26 mouse cellular contexts compared by ENCODE assay signal in the genomic region with DNA sequence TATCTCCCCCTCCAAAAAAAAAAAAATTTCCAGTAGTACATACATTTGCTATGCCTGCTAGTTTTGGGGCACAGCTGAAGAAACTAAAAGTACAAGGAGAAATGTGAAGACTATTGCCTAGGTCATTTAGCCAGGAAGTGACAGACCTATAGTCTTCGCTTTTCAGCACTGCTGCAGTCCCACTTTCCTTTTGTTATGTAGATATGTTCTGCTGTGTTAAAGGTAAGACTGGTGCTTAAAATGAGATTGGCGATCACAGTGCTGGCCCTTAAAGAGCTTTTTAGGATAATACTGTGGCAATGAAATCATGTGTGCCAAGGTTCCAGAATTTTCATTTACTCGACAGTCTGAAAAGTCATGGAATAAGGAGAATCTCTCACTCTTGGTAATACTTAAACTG. TPM values are rescaled to one million over a fixed set of nuclear protein-coding genes. Genes with fewer than 3 reads are reported as not detected.
DNase-seq lines count a peak whose midpoint lies in the region; ATAC-seq and TF ChIP-seq lines count a peak whose summit lies in the region.
"Had no signal": no experiment of that assay in that cellular context is flagged by ENCODE, and none has a peak within 500 bp of the region (broad histone marks: within the 10 kb centered on the region; RNA-seq: fewer than 3 reads in every experiment).

No protein-coding gene starts in this region.

- peak; percentile 47 for DNase-seq in ES-CJ7 (ENCODE audit: low read depth, low spot score)
- peak; percentile 17 for DNase-seq in ES-E14 (ENCODE audit: low read depth, low spot score)
- peak; percentile 55 for DNase-seq in R1 (ENCODE audit: low read depth, low spot score)
- DNase-seq in ZHBTc4 (ENCODE audit: low read depth, low spot score): peak; percentile 46
- no peak for DNase-seq in hindbrain, embryonic 10.5 days (ENCODE audit: low spot score)
- DNase-seq: adrenal gland, adult 2 months; adrenal gland, adult 8-10 months; adrenal gland, postnatal 10 days; adrenal gland, postnatal 14 days; adrenal gland, postnatal 25 days; adrenal gland, postnatal 36 days; B cell, adult 2 months; cerebellum, adult 11 months; cerebellum, adult 11-12 months; cerebellum, adult 18-20 months; cerebellum, adult 2 months; cerebellum, adult 8-10 months; cerebellum, adult 9-10 months had no signal

- no peak overlapping the region for H3K4me2 ChIP-seq in kidney, embryonic 14.5 days (replicated peaks; ENCODE audit: low read depth, low read length)
- no peak overlapping the region for H3K4me2 ChIP-seq in midbrain, embryonic 13.5 days (replicated peaks)

- 75% methylated on average over 3 of the region's 3 CpGs for WGBS in kidney, embryonic 14.5 days
- 64% methylated on average over 3 of the region's 3 CpGs for WGBS in midbrain, embryonic 13.5 days
- WGBS in hindbrain, embryonic 10.5 days: 79% methylated on average over 3 of the region's 3 CpGs

- ATAC-seq in kidney, embryonic 14.5 days (ENCODE audit: low FRiP score, low TSS enrichment): no peak
- no peak for ATAC-seq in midbrain, embryonic 13.5 days
- ATAC-seq in granulocyte monocyte progenitor cell, adult 5-6 weeks (replicated peaks; ENCODE audit: poor library complexity, severe bottlenecking): no peak
- ATAC-seq: activated CD4-positive, CD25-positive, alpha-beta regulatory T cell, adult 4 months; CD4-positive, CD25-positive, alpha-beta regulatory T cell, adult 4 months; Patski had no signal

- H3K27me3 ChIP-seq in kidney, embryonic 14.5 days (ENCODE audit: control insufficient read depth, insufficient read depth, low read length): no peaks in the 10 kb centered on the region
- no peaks in the 10 kb centered on the region for H3K27me3 ChIP-seq in midbrain, embryonic 13.5 days
- H3K27me3 ChIP-seq in hindbrain, embryonic 10.5 days (ENCODE audit: insufficient read depth, poor library complexity, severe bottlenecking): no peaks in the 10 kb centered on the region
- H3K27me3 ChIP-seq: CH12.LX, Patski had no signal

- no peak overlapping the region for H3K27ac ChIP-seq in ES-E14 (ENCODE audit: insufficient read depth, low read depth, low read length, poor library complexity, severe bottlenecking)
- no peak overlapping the region for H3K27ac ChIP-seq in kidney, embryonic 14.5 days (ENCODE audit: low read depth, low read length)
- H3K27ac ChIP-seq in midbrain, embryonic 13.5 days: no peak overlapping the region
- H3K27ac ChIP-seq in hindbrain, embryonic 10.5 days: no peak overlapping the region

- H3K9ac ChIP-seq in ES-E14 (ENCODE audit: insufficient read depth, low read depth, low read length, poor library complexity, severe bottlenecking): no peak overlapping the region
- H3K9ac ChIP-seq in kidney, embryonic 14.5 days (ENCODE audit: low read depth, low read length): no peak overlapping the region
- no peak overlapping the region for H3K9ac ChIP-seq in midbrain, embryonic 13.5 days (replicated peaks)

- H3K9me3 ChIP-seq in ES-E14 (ENCODE audit: control insufficient read depth, insufficient read depth, low read depth, low read length): no peaks in the 10 kb centered on the region
- H3K9me3 ChIP-seq in kidney, embryonic 14.5 days (ENCODE audit: control insufficient read depth, low read length): no peaks in the 10 kb centered on the region
- H3K9me3 ChIP-seq in midbrain, embryonic 13.5 days: no peaks in the 10 kb centered on the region
- H3K9me3 ChIP-seq in hindbrain, embryonic 10.5 days: no peaks in the 10 kb centered on the region
- H3K9me3 ChIP-seq: G1E had no signal

- 0 out of 4 replicates have a peak, but pooled peaks cover 0 to 2% of the 10 kb centered on the region in 2 experiments for H3K4me1 ChIP-seq in ES-E14 (ENCODE audit: control insufficient read depth in 2 of 2, insufficient read depth in 2 of 2, low read length in 2 of 2, poor library complexity in 1 of 2)
- H3K4me1 ChIP-seq in kidney, embryonic 14.5 days (ENCODE audit: control insufficient read depth, insufficient read depth, low read length): no peaks in the 10 kb centered on the region
- H3K4me1 ChIP-seq in midbrain, embryonic 13.5 days (replicated peaks): no peaks in the 10 kb centered on the region
- H3K4me1 ChIP-seq in hindbrain, embryonic 10.5 days (replicated peaks): no peaks in the 10 kb centered on the region

- H3K36me3 ChIP-seq in ES-E14 (ENCODE audit: control insufficient read depth, insufficient read depth, low read length, poor library complexity, severe bottlenecking): peaks cover 2% of the 10 kb centered on the region; the same call in 1 of the 2 replicates
- H3K36me3 ChIP-seq in kidney, embryonic 14.5 days (ENCODE audit: control insufficient read depth, insufficient read depth, low read length): peaks cover 66% of the 10 kb centered on the region
- peaks cover 53% of the 10 kb centered on the region for H3K36me3 ChIP-seq in midbrain, embryonic 13.5 days
- H3K36me3 ChIP-seq in hindbrain, embryonic 10.5 days: peaks cover 99% of the 10 kb centered on the region

- no peak overlapping the region for H3K4me3 ChIP-seq in ES-E14 (ENCODE audit: insufficient read depth in 1 of 2, low read depth in 1 of 2, low read length in 2 of 2, poor library complexity in 1 of 2, severe bottlenecking in 1 of 2)
- no peak overlapping the region for H3K4me3 ChIP-seq in kidney, embryonic 14.5 days (ENCODE audit: low read length)
- no peak overlapping the region for H3K4me3 ChIP-seq in midbrain, embryonic 13.5 days (replicated peaks)
- no peak overlapping the region for H3K4me3 ChIP-seq in hindbrain, embryonic 10.5 days

- in situ Hi-C loops in ES-E14 (cut with MboI; ENCODE audit: low sequenced_read_pairs in 2 of 2, unreplicated experiment in 2 of 2): no loop called here

TF ChIP-seq in ES-E14, 5 proteins besides CTCF, POLR2A, EP300 and RAD21:
- no peak for TF ChIP-seq HCFC1 (IDR thresholded peaks at IDR 0.05; ENCODE audit: borderline replicate concordance, insufficient read depth, low read length)
- no peak for TF ChIP-seq ZNF384 (IDR thresholded peaks at IDR 0.05; ENCODE audit: low read depth, low read length)
- no peak for TF ChIP-seq MAFK (IDR thresholded peaks at IDR 0.05; ENCODE audit: insufficient read depth, low read depth, low read length)
- TF ChIP-seq ZC3H11A (IDR thresholded peaks at IDR 0.05; ENCODE audit: borderline replicate concordance, low read depth, low read length): no peak
- TF ChIP-seq CHD2 (IDR thresholded peaks at IDR 0.05; ENCODE audit: low read depth, low read length): no peak
TF ChIP-seq in ES-E14: peak in this region for 0.

RNA-seq across cellular contexts. Expression of gene Sec63, which starts 39.6 kb away (rescaled TPM):
- 44.2 and 46.7 TPM in 2 replicates for total RNA-seq in ES-E14 (2012; rRNA removed)
- polyA plus RNA-seq in kidney, embryonic 14.5 days (2014; fragmentation: Nextera tagmentation; extraction: Ambion mirVana): 18.6 and 27.0 TPM in 2 replicates
- polyA plus RNA-seq in midbrain, embryonic 13.5 days (2015; fragmentation: Nextera tagmentation; extraction: Ambion mirVana): 26.3 and 26.4 TPM in 2 replicates
- 45.5 and 54.6 TPM in 2 replicates for total RNA-seq in granulocyte monocyte progenitor cell, adult 5-6 weeks (2014; fragmentation: Nextera tagmentation)
- total RNA-seq in granulocyte monocyte progenitor cell, adult 5-6 weeks (2017): 46.8 and 68.4 TPM in 2 replicates
- 23.5 and 27.1 TPM in 2 replicates for polyA plus RNA-seq in hindbrain, embryonic 10.5 days (2016; fragmentation: Nextera tagmentation; extraction: Ambion mirVana)

RNA-seq across cellular contexts. Expression of gene Scml4, which starts 59.2 kb away (rescaled TPM):
- total RNA-seq in ES-E14 (2012; rRNA removed): 0.22 and 0.26 TPM in 2 replicates
- polyA plus RNA-seq in kidney, embryonic 14.5 days (2014; fragmentation: Nextera tagmentation; extraction: Ambion mirVana): 0.47 and 0.53 TPM in 2 replicates
- 10.3 and 11.3 TPM in 2 replicates for polyA plus RNA-seq in midbrain, embryonic 13.5 days (2015; fragmentation: Nextera tagmentation; extraction: Ambion mirVana)
- not detected in 2 replicates for total RNA-seq in granulocyte monocyte progenitor cell, adult 5-6 weeks (2014; fragmentation: Nextera tagmentation)
- 0.05 TPM in 1 of 2 replicates, not detected in the other for total RNA-seq in granulocyte monocyte progenitor cell, adult 5-6 weeks (2017)
- polyA plus RNA-seq in hindbrain, embryonic 10.5 days (2016; fragmentation: Nextera tagmentation; extraction: Ambion mirVana): 0.86 and 1.8 TPM in 2 replicates
- total RNA-seq: G1E had no signal
- polyA plus RNA-seq: G1E had no signal
